Mouse (Mus musculus): ENCODE measurements around the gene Map4k1.
A peak's percentile ranks its signal among the peaks of the same experiment; 100 is the strongest.

The Map4k1 gene

GRCm38 (mm10) chr7:28981651-28982273, at the start of gene Map4k1, which contains the start of gene Eif3k:
TSS of gene Map4k1 (plus strand) at chr7:28982050.
TSS of gene Eif3k (minus strand) at chr7:28981864.
- DNase-seq: peak; percentile 93 to 97

GRCm38 (mm10) chr7:28932421-28933041, 49.3 kb upstream of the Map4k1 start:
- DNase-seq: no peak

GRCm38 (mm10) chr7:28933825-28934224, 48.0 kb upstream of the Map4k1 start:
- no peak for DNase-seq

GRCm38 (mm10) chr7:28936787-28937186, 45.1 kb upstream of the Map4k1 start:
- no peak for DNase-seq

- no peak for DNase-seq
Observed at GRCm38 (mm10) chr7:28938654-28939053, 43.2 kb upstream of the Map4k1 start.

- DNase-seq: no peak
Observed at GRCm38 (mm10) chr7:28939418-28940183, 42.2 kb upstream of the Map4k1 start.

GRCm38 (mm10) chr7:28941129-28941528, 40.7 kb upstream of the Map4k1 start:
- no peak for DNase-seq

GRCm38 (mm10) chr7:28941542-28941941, 40.3 kb upstream of the Map4k1 start:
- DNase-seq: no peak

- DNase-seq: no peak
Observed at GRCm38 (mm10) chr7:28943451-28944180, 38.2 kb upstream of the Map4k1 start.

- no peak for DNase-seq
Observed at GRCm38 (mm10) chr7:28944756-28945415, 37.0 kb upstream of the Map4k1 start.

- no peak for DNase-seq
Observed at GRCm38 (mm10) chr7:28945416-28946270, 36.2 kb upstream of the Map4k1 start.

GRCm38 (mm10) chr7:28946271-28946610, 35.6 kb upstream of the Map4k1 start:
- no peak for DNase-seq

- no peak for DNase-seq
Observed at GRCm38 (mm10) chr7:28948746-28949145, 33.1 kb upstream of the Map4k1 start.

GRCm38 (mm10) chr7:28949298-28949697, 32.6 kb upstream of the Map4k1 start:
- no peak for DNase-seq

- no peak for DNase-seq
Observed at GRCm38 (mm10) chr7:28950346-28951037, 31.4 kb upstream of the Map4k1 start.

- no peak for DNase-seq
Observed at GRCm38 (mm10) chr7:28951764-28952163, 30.1 kb upstream of the Map4k1 start.

- DNase-seq: no peak
Observed at GRCm38 (mm10) chr7:28952786-28953185, 29.1 kb upstream of the Map4k1 start.

- DNase-seq: no peak
Observed at GRCm38 (mm10) chr7:28953476-28954376, 28.1 kb upstream of the Map4k1 start.

- DNase-seq: no peak
Observed at GRCm38 (mm10) chr7:28954773-28955172, 27.1 kb upstream of the Map4k1 start.

- DNase-seq: no peak
Observed at GRCm38 (mm10) chr7:28955295-28955897, 26.5 kb upstream of the Map4k1 start.
